Mouse (Mus musculus) megakaryocyte progenitor cell, adult 5-6 weeks (primary cell): ENCODE measurements around the gene Glycam1. TPM values are rescaled to one million over a fixed set of nuclear protein-coding genes. Genes with fewer than 3 reads are reported as not detected.

Experiments used
- ATAC-seq: replicated peaks from 2 replicates; pipeline ENCODE4 v1.8.0; 2016; ENCODE audit warnings: mild to moderate bottlenecking, moderate TSS enrichment, inconsistent platforms; ENCODE audit not compliant: poor library complexity
- total RNA-seq, 2 experiments: library from RNA; stranded (forward) in 1 of 2; stranded (reverse) in 1 of 2; fragments of 157-497, 149-512 nt in 1 of 2; fragments of 200-1000 nt in 1 of 2; gene quantifications; 2 replicates each; pipeline versions ENCODE4 v1.2.3 to v1.2.4; 2015 to 2017

The Glycam1 gene
- total RNA-seq, 2 experiments from 2014 or later, result not detected

DNA sequence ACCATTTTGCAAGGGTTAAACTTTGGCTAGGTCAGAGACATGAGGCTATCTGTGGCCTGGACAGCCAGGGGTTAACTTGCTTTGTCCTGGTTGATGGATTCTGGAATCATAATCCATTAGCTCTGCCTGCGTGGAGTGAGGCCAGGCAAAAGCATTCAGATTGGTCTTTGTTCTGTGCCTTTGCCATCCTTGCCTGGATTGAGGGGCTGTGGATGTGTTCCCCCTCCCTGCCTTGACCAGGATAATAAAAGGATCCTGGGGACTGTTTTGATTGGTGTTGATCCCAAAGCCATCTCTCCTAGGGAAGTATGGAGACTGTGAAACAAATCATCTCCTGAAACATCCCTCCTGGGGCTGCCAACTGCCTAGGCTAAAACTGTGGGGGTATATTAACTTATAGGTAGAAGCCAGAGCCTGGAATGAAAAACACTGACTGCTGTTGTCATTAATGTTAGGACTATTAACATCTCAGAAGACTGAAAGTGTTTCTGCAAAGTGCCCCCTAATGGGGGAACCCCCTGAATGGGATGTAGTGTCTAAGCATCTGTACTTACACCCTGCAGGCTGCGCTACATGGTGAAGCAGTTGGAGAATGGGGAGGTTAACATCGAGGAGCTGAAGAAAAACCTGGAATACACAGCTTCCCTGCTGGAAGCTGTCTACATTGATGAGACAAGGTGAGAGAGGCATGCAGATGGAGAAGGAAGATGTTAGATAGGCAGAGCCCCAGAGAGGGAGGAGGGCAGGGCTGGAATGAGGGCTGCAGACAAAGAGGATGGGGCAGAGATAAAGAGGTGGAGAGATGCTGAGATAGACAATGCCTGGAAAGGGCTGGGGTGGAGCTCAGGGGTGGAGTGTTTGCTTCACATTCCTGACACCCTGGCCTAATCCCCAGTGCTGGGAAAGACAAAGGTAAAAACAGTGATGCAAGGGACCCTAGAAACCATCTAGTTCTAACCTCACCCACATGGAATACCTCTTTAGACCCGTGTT lies 45.2 kb downstream of the Glycam1 start:
- ATAC-seq, result no peak

DNA sequence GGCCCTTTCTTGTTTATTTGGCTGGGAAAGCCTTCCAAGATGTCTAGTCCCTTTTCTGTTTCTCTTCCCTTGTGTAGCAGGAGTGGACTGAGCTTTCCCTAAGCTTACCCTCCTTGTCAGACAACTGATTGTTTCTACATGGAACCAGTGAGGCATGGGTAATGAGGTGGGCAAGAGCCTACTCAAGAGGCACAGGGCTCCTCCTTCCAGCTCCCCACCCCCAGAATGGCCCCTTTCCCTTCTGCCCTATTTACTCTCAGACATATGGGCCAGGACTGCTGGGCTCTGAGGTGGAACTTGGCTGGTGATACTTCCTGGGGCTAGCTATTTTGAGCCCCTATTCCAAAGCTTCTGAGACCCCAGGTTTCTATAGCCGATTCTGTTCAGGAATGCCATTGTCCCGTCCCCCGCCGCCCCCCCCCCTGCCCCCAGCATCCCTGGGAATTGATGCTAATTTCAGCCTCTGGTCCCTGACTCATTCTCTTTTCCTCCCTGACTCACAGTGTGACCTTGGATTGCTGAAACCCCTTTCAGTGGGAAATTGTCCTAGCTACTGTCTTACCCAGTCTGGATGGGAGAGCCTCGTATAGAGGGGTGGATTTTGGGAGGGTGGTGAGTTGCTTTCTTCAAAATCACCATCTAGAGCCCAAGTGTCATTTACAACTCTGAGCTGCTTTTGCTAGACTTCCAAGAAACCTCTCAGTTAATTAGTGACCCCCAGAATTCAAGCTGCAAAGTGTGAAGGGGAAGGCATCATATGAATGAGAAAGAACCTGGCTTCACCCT lies 46.1 kb downstream of the Glycam1 start:
- ATAC-seq, result no peak

DNA sequence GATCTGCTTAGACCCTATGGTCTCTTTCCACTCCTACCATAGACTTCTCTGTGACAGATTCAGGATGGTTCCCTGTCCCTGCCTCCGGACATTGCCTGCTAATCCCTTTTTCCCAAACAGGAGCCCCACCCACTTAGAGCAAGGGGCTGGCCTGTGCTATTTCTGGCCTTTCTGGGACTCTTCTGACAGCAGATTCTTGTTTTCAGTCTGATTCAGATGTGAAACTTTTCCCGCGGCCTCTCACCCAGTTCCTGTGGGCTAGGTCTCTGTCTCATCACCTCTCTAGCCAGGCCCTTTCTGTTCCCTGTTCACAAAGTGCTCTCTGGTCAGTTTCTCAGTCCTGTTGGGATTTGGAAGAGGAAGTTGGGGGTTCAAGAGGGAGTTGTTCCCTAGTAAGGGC lies 50.0 kb downstream of the Glycam1 start:
- ATAC-seq, result no peak

DNA sequence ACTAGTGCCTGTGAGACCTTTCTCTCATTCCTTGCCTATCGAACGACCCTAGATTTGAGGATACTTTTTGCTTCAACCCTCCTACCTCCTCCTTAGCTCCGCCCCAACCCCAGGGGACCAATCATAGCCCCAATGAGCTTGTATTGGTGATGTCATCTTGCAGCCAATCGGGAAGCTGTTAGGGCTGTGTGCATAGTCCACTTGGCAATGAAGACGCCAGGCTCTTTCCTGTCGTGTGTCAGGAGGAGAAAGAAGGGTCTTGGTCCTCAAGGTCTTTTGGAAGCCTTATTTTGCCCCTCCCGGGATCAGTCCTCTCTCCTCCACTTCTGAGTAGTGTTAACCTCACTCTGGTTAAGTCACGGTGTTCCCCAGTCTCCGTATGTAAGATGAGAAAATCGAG lies 50.8 kb downstream of the Glycam1 start:
- ATAC-seq, result peak; percentile 97

DNA sequence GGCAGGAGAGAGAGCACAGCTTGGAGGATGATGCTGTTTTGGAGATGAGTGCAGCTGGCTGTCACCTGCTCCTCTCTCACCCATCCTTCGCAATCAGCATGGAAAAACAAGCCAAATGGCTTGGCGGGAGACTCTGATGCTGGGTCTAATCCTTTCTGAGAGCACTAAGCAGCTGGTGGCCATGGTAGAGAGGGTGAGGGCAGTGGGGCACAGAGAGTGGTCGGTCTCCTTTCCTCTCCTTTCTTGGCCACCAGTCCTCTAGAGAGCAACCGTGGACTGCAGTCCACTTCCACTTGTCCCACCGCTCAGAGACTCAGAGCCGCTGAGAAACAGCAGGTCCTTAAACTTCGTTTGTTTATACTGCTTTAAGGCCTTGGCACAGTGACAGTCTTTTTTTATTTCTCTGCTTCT lies 51.3 kb downstream of the Glycam1 start:
- peak; percentile 9; the same call in 1 of the 2 replicates for ATAC-seq

Other genes with a start within 250 kb of the Glycam1 start
- gene Zfp385a, start 225.0 kb downstream of the Glycam1 start, total RNA-seq (2015), result 11.5 and 12.4 TPM in 2 replicates
- 2.0 and 3.2 TPM in 2 replicates for gene Zfp385a, start 225.0 kb downstream of the Glycam1 start, total RNA-seq (2017)
- gene Itga5, start 198.3 kb downstream of the Glycam1 start, total RNA-seq (2015), result 16.4 and 17.3 TPM in 2 replicates
- gene Itga5, start 198.3 kb downstream of the Glycam1 start, total RNA-seq (2017), result 8.4 and 10.5 TPM in 2 replicates
- gene Gtsf1, start 134.6 kb downstream of the Glycam1 start, total RNA-seq (2015), result not detected in 2 replicates
- 0.27 TPM in 1 of 2 replicates, not detected in the other for gene Gtsf1, start 134.6 kb downstream of the Glycam1 start, total RNA-seq (2017)
- gene Gtsf2, start 116.6 kb downstream of the Glycam1 start, total RNA-seq (2015), result not detected in 2 replicates
- gene Gtsf2, start 116.6 kb downstream of the Glycam1 start, total RNA-seq (2017), result not detected in 2 replicates
- 65.0 and 67.1 TPM in 2 replicates for gene Nckap1l, start 111.3 kb downstream of the Glycam1 start, total RNA-seq (2015)
- gene Nckap1l, start 111.3 kb downstream of the Glycam1 start, total RNA-seq (2017), result 90.8 and 94.4 TPM in 2 replicates
- gene Pde1b, start 62.0 kb downstream of the Glycam1 start, total RNA-seq (2015), result 3.8 and 3.9 TPM in 2 replicates
- 1.3 and 3.3 TPM in 2 replicates for gene Pde1b, start 62.0 kb downstream of the Glycam1 start, total RNA-seq (2017)
- not detected in 2 replicates for gene Ppp1r1a, start 27.1 kb downstream of the Glycam1 start, total RNA-seq (2015)
- gene Ppp1r1a, start 27.1 kb downstream of the Glycam1 start, total RNA-seq (2017), result not detected in 2 replicates
- gene Mucl1, start 190.4 kb upstream of the Glycam1 start, total RNA-seq (2015), result not detected in 2 replicates
- gene Mucl1, start 190.4 kb upstream of the Glycam1 start, total RNA-seq (2017), result not detected in 2 replicates